Mouse (Mus musculus) ES-E14 (cell line): ENCODE measurements around the gene Calml3. TPM values are rescaled to one million over a fixed set of nuclear protein-coding genes. Genes with fewer than 3 reads are reported as not detected.

Source experiments
- DNase-seq: peaks from one replicate; pipeline ENCODE4 v3.0.0-alpha.2; 2013; ENCODE audit warnings: low read depth, low spot score
- H3K27ac ChIP-seq: 2 replicates; pipeline ENCODE4 v1.5.1; 2012; ENCODE audit warnings: low read depth, mild to moderate bottlenecking, low read length, moderate library complexity, mixed read lengths; ENCODE audit not compliant: poor library complexity, insufficient read depth, severe bottlenecking
- H3K36me3 ChIP-seq: 2 replicates; pipeline ENCODE4 v1.6.1; 2012; ENCODE audit warnings: mild to moderate bottlenecking, low read length, moderate library complexity, mixed read lengths; ENCODE audit not compliant: control insufficient read depth, poor library complexity, insufficient read depth, severe bottlenecking
- H3K4me1 ChIP-seq, 2 experiments: fragments of 150-350 bp in 1 of 2; sonication (generic) in 1 of 2; 2 replicates each; pipeline ENCODE4 v1.6.1; 2012; ENCODE audit warnings: low read length in 2 of 2, mild to moderate bottlenecking in 1 of 2, mixed read lengths in 1 of 2; ENCODE audit not compliant: control insufficient read depth in 2 of 2, insufficient read depth in 2 of 2, poor library complexity in 1 of 2
- H3K4me3 ChIP-seq, 2 experiments: fragments of 150-350 bp in 1 of 2; sonication (generic) in 1 of 2; 2 replicates each; pipeline ENCODE4 v1.5.1; 2012; ENCODE audit warnings: low read length in 2 of 2, low read depth in 1 of 2, mild to moderate bottlenecking in 1 of 2, mixed read lengths in 1 of 2; ENCODE audit not compliant: insufficient read depth in 1 of 2, poor library complexity in 1 of 2, severe bottlenecking in 1 of 2
- H3K9ac ChIP-seq: 2 replicates; pipeline ENCODE4 v1.6.1; 2012; ENCODE audit warnings: low read depth, mild to moderate bottlenecking, low read length, mixed read lengths; ENCODE audit not compliant: poor library complexity, insufficient read depth, severe bottlenecking
- H3K9me3 ChIP-seq: fragments of 150-350 bp; sonication (generic); 2 replicates; pipeline ENCODE4 v1.6.1; 2012; ENCODE audit warnings: low read depth, mild to moderate bottlenecking, low read length; ENCODE audit not compliant: control insufficient read depth, insufficient read depth
- CHD2 ChIP-seq: IDR thresholded peaks from 2 replicates; pipeline ENCODE4 v1.6.1; 2014; ENCODE audit warnings: mild to moderate bottlenecking, low read depth, low read length, inconsistent platforms
- HCFC1 ChIP-seq: IDR thresholded peaks from 2 replicates; pipeline ENCODE4 v1.6.1; 2012; ENCODE audit warnings: low read length, inconsistent platforms, borderline replicate concordance; ENCODE audit not compliant: insufficient read depth
- MAFK ChIP-seq: IDR thresholded peaks from 2 replicates; pipeline ENCODE4 v1.6.1; 2014; ENCODE audit warnings: mild to moderate bottlenecking, low read depth, low read length, inconsistent platforms; ENCODE audit not compliant: insufficient read depth
- ZC3H11A ChIP-seq: IDR thresholded peaks from 2 replicates; pipeline ENCODE4 v1.6.1; 2012; ENCODE audit warnings: low read depth, mild to moderate bottlenecking, inconsistent platforms, low read length, borderline replicate concordance
- ZNF384 ChIP-seq: IDR thresholded peaks from 2 replicates; pipeline ENCODE4 v1.6.1; 2012; ENCODE audit warnings: low read depth, low read length, inconsistent platforms
- in situ Hi-C, 2 experiments: fragments of 600-800 bp; cut with MboI; formaldehyde crosslinking; loops; one replicate each; pipeline ENCODE4 v1.15.1; 2025; ENCODE audit warnings: low sequenced_read_pairs in 2 of 2, inconsistent platforms in 1 of 2; ENCODE audit not compliant: unreplicated experiment in 2 of 2
- total RNA-seq: library from RNA; depleted of rRNA; stranded (reverse); fragments of 300-350 nt; gene quantifications from 2 replicates; pipeline ENCODE4 v1.2.3, GENCODE M21; 2012

Gene Calml3
- total RNA-seq, 1 experiment = not detected

DNA sequence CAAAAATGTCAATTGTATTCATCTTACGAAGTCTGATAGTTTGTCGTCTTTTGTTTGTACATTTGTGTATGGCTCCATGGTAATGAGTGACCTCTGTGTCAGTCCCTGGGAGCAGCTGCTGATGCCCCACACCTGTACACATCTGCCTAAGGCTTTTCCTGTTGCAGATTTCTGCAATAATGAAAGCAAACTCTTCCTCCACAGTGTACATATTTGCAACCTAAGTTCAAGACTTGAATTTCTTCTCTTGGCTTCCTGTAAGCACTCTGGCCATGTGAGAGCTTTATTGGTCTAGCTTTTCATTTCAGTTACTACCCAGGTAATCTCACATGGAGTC, 14.6 kb upstream of the Calml3 start:
- H3K4me3 ChIP-seq = no peak overlapping the region
- in situ Hi-C loops = no loop called here
- H3K27ac ChIP-seq = no peak overlapping the region
- H3K9me3 ChIP-seq = no peaks in the 10 kb centered on the region
- H3K9ac ChIP-seq = no peak overlapping the region
- no peak for DNase-seq
- TF ChIP-seq MAFK (no peak), ZC3H11A (no peak), HCFC1 (no peak)
- H3K36me3 ChIP-seq = no peaks in the 10 kb centered on the region
- H3K4me1 ChIP-seq = no peaks in the 10 kb centered on the region

DNA sequence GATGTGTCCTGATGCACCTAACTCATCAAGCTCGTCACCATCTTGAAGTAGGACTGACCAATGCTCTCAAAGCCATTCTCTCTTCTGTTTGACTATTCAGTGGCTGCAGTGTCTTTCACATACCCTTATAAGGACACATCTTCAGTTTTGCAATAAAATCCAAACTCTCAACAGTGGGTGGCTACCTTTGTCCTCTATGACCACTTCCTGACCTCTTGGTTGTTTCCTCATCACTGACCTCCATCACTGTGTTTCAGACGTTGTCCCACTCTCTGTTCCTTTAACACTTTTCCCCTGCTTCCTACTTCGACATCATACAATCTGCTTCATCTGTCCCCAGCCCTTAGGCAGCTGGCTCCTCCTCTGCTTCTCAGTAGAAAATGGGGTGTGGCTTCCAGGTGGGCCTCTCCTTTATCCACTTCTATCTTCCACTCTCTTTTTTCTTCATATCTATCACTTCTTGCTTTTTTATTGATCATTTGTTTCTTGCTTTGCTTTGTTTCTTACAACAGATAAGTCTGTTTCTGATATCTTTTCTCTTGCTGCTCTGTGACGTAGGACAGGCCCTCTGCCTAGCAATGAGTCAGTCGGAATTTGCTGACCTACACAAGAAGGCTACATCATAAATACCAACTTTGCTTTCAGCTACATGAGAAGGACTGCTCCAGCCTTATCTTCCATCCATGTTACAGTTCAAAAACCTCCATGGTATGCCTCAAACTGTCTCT, 14.1 kb upstream of the Calml3 start:
- no peak for TF ChIP-seq ZNF384
- TF ChIP-seq HCFC1 = no peak
- TF ChIP-seq CHD2 = no peak
- TF ChIP-seq ZC3H11A = no peak
- TF ChIP-seq MAFK = no peak
- in situ Hi-C loops = no loop called here
- H3K9me3 ChIP-seq = no peaks in the 10 kb centered on the region
- H3K4me1 ChIP-seq = no peaks in the 10 kb centered on the region
- H3K27ac ChIP-seq = no peak overlapping the region
- no peak overlapping the region for H3K4me3 ChIP-seq
- no peaks in the 10 kb centered on the region for H3K36me3 ChIP-seq
- DNase-seq = no peak
- H3K9ac ChIP-seq = no peak overlapping the region

GRCm38 (mm10) chr13:3807131-3807827, 3.2 kb upstream of the Calml3 start:
- Histone ChIP-seq H3K4me1 (no peaks in the 10 kb centered on the region), H3K9ac (no peak overlapping the region), H3K4me3 (no peak overlapping the region), H3K27ac (no peak overlapping the region), H3K36me3 (no peaks in the 10 kb centered on the region), H3K9me3 (no peaks in the 10 kb centered on the region)
- no peak for DNase-seq
- in situ Hi-C loops = no loop called here
- no peak for TF ChIP-seq HCFC1
- no peak for TF ChIP-seq CHD2
- TF ChIP-seq MAFK = no peak

DNA sequence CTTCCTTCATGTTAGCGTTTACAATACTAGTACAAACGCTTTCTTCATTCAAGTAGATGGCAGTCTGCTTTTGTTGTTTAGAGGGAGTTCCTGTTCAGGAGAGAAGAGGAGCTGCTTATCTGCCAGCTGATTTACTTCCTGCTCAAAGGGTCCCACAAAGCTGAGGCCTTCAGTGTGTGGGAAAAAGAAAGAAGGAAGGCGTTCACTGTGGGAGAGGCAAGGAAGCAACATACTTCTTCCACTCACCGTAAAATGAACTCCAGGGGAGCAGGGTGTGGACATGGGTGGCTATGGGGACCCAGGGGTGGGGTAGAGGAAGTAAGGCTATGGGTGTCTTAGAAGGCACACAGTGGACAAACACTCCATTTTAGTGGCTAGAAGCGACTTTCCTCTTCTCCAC, 1.5 kb upstream of the Calml3 start:
- Histone ChIP-seq H3K36me3 (no peaks in the 10 kb centered on the region), H3K4me1 (no peaks in the 10 kb centered on the region), H3K4me3 (no peak overlapping the region), H3K9ac (no peak overlapping the region), H3K9me3 (no peaks in the 10 kb centered on the region), H3K27ac (no peak overlapping the region)
- in situ Hi-C loops = no loop called here
- DNase-seq = no peak
- no peak for TF ChIP-seq MAFK
- TF ChIP-seq ZNF384 = no peak
- no peak for TF ChIP-seq CHD2
- TF ChIP-seq ZC3H11A = no peak

DNA sequence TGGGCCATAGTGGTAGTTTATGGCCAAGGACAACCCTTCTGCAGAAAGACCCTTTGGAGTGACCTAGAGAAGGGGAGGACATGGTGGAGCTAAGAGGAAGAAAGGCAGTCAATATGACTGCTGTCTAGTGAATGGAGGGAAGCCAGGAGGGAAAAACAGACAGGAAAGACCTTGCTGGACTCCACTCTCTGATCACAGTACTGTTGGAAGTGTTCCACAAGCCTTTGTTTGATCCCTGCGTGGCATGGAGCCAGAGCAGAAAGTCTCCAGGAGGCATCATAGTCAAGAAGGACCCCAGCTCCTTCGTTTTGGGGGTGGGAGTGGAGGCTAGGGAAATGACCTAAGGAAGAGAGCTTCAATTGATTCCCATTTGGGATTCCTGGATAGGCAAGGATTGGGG, 1.0 kb upstream of the Calml3 start:
- Histone ChIP-seq H3K9ac (no peak overlapping the region), H3K4me3 (no peak overlapping the region), H3K27ac (no peak overlapping the region), H3K9me3 (no peaks in the 10 kb centered on the region), H3K36me3 (no peaks in the 10 kb centered on the region), H3K4me1 (no peaks in the 10 kb centered on the region)
- in situ Hi-C loops = no loop called here
- TF ChIP-seq ZC3H11A = no peak
- no peak for TF ChIP-seq ZNF384
- TF ChIP-seq MAFK = no peak
- no peak for TF ChIP-seq HCFC1
- TF ChIP-seq CHD2 = no peak
- DNase-seq = no peak
